In genomic region chr10:51233592-51233991, GRCm38 (mm10) we compare ENCODE assay signal across 17 mouse cellular contexts.
"Had no signal": no experiment of that assay in that cellular context is flagged by ENCODE, and none has a peak within 500 bp of the region (broad histone marks: within the 10 kb centered on the region; RNA-seq: fewer than 3 reads in every experiment).

No protein-coding gene starts in this region.

- H3K4me3 ChIP-seq: layer of hippocampus, adult 2 months; limb, embryonic 15.5 days; liver, embryonic 13.5 days; midbrain, embryonic 12.5 days; midbrain, embryonic 15.5 days had no signal

- H3K36me3 ChIP-seq: limb, embryonic 15.5 days; liver, embryonic 13.5 days; midbrain, embryonic 12.5 days; midbrain, embryonic 15.5 days had no signal

- H3K27ac ChIP-seq: kidney, postnatal 0 days; layer of hippocampus, adult 2 months; limb, embryonic 15.5 days; liver, embryonic 13.5 days; midbrain, embryonic 12.5 days; midbrain, embryonic 15.5 days had no signal

- ATAC-seq: intestine, embryonic 16.5 days; midbrain, embryonic 15.5 days had no signal

- H3K9ac ChIP-seq: limb, embryonic 15.5 days; liver, embryonic 13.5 days; midbrain, embryonic 12.5 days; midbrain, embryonic 15.5 days had no signal

- DNase-seq: kidney, adult 18-20 months; kidney, postnatal 25 days; left cerebral cortex, postnatal 4 days; liver, embryonic 13.5 days; lung, adult 2 months; lung, postnatal 14 days; lung, postnatal 4 days; right cerebral cortex, adult 18-20 months; right cerebral cortex, postnatal 14 days; thymus, adult 18-20 months; thymus, postnatal 4 days had no signal

- H3K4me2 ChIP-seq: limb, embryonic 15.5 days; liver, embryonic 13.5 days; midbrain, embryonic 12.5 days; midbrain, embryonic 15.5 days had no signal

- H3K4me1 ChIP-seq: limb, embryonic 15.5 days; liver, embryonic 13.5 days had no signal

- H3K9me3 ChIP-seq: limb, embryonic 15.5 days; liver, embryonic 13.5 days; midbrain, embryonic 12.5 days; midbrain, embryonic 15.5 days had no signal

- H3K27me3 ChIP-seq: limb, embryonic 15.5 days; liver, embryonic 13.5 days; midbrain, embryonic 12.5 days; midbrain, embryonic 15.5 days had no signal
